Mouse (Mus musculus) forebrain, embryonic 12.5 days (tissue): Measurements from ENCODE around the gene Srpk1. TPM values are rescaled to one million over a fixed set of nuclear protein-coding genes. Genes with fewer than 3 reads are reported as not detected.

ENCODE experiments used
- ATAC-seq: fragments of 200-750 bp; cut with Nextera tagmentation; 2 replicates; pipeline ENCODE4 v1.8.0; 2017; ENCODE audit warnings: moderate TSS enrichment; ENCODE audit not compliant: low FRiP score
- H3K27ac ChIP-seq: fragments of 300-500 bp; sonication (generic); 2 replicates; pipeline ENCODE4 v1.5.1; 2016; ENCODE audit warnings: mild to moderate bottlenecking
- H3K27me3 ChIP-seq: fragments of 300-500 bp; sonication (generic); 2 replicates; pipeline ENCODE4 v1.6.1; 2016; ENCODE audit warnings: mild to moderate bottlenecking
- H3K36me3 ChIP-seq: fragments of 300-500 bp; sonication (generic); replicated peaks from 2 replicates; pipeline ENCODE4 v1.6.1; 2016; ENCODE audit warnings: mild to moderate bottlenecking
- H3K4me1 ChIP-seq: fragments of 300-500 bp; sonication (generic); 2 replicates; pipeline ENCODE4 v1.6.1; 2016
- H3K4me2 ChIP-seq: fragments of 300-500 bp; sonication (generic); 2 replicates; pipeline ENCODE4 v1.6.1; 2016; ENCODE audit warnings: mild to moderate bottlenecking, moderate library complexity
- H3K4me3 ChIP-seq: fragments of 300-500 bp; sonication (generic); replicated peaks from 2 replicates; pipeline ENCODE4 v1.5.1; 2016; ENCODE audit warnings: mild to moderate bottlenecking
- H3K9ac ChIP-seq: fragments of 300-500 bp; sonication (generic); 2 replicates; pipeline ENCODE4 v1.6.1; 2016; ENCODE audit warnings: mild to moderate bottlenecking
- H3K9me3 ChIP-seq: fragments of 300-500 bp; sonication (generic); 2 replicates; pipeline ENCODE4 v1.6.1; 2016
- WGBS: fragments of 180-500 bp; shearing (Covaris S2); methylation state at CpG from one replicate; pipeline ENCODE4 v1.1.7; 2016; 5-methylcytosine and 5-hydroxymethylcytosine counted together
- polyA plus RNA-seq: library from polyadenylated mRNA; unstranded; fragments of >200 nt; fragmentation: Nextera tagmentation; extraction: Ambion mirVana; gene quantifications from 2 replicates; pipeline ENCODE4 v1.2.1, GENCODE M21; 2016

Gene Srpk1
- 124 and 130 TPM in 2 replicates for polyA plus RNA-seq

DNA sequence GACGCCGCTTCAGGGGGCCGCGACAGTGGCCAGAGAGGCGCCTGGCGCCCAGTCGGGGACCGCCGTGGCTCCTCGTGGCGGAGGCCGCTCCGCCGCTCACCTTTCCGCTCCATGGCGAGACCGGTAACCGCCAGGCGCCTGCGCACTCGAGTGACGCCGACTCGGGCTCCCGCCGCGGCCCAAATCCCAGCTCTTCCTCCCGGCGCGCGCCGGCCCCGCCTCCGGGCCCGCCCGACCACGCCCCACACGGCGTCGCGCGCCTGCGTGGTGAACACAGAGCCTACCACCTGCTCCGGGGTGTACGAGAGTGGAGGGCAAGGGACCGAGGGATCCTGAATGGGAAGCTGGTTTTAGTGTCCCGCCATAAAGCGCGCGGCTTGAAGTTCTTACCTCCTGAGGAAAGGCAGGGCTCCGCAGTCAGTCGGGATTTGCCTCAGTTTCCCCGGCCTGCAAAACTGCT lies at the start of gene Srpk1:
Gene Srpk1 (minus strand): TSS at position 410 of the 460 bp plus-strand sequence.
- peak within 1 kb of the TSS; percentile 99 for H3K4me3 ChIP-seq
- H3K36me3 ChIP-seq, result peaks cover 22% of the 10 kb centered on the region
- no peaks in the 10 kb centered on the region for H3K27me3 ChIP-seq
- no peaks in the 10 kb centered on the region for H3K9me3 ChIP-seq
- H3K27ac ChIP-seq, result peak within 1 kb of the TSS; percentile 90
- H3K9ac ChIP-seq, result peak within 1 kb of the TSS; percentile 99
- peaks cover 34% of the 10 kb centered on the region for H3K4me1 ChIP-seq
- WGBS, result under 1% methylated on average over 37 of the region's 53 CpGs
- H3K4me2 ChIP-seq, result peak within 1 kb of the TSS; percentile 90
- peak; percentile 95 for ATAC-seq

DNA sequence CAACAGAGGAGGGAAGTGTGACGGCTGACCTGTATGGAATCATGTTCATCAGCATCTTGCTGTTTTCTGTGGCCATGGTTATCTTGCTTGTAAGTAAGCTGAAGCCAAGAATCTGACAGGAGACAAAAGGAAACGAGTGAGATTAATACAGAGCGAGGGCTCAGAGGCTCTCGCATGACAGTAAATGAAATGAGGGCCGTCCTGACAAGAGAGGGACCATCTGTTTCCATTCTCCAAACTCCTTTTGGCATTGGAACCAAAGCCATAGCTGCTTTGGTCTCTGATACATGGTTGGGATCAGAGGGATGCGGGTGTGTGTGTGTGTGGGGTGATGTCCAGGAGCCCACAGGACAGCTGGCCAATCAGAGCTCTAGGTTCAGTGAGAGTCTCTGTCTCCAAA lies 37.1 kb upstream of the Srpk1 start:
- H3K27ac ChIP-seq, result peak overlapping the region; percentile 46; the same call in 1 of the 2 replicates
- no peak overlapping the region for H3K4me3 ChIP-seq
- no peak for ATAC-seq
- WGBS, result 65% methylated on average over 6 of the region's 6 CpGs
- peaks cover 18% of the 10 kb centered on the region for H3K4me1 ChIP-seq
- H3K27me3 ChIP-seq, result no peaks in the 10 kb centered on the region
- no peaks in the 10 kb centered on the region for H3K9me3 ChIP-seq
- no peak overlapping the region for H3K4me2 ChIP-seq
- no peak overlapping the region for H3K9ac ChIP-seq
- H3K36me3 ChIP-seq, result no peaks in the 10 kb centered on the region

DNA sequence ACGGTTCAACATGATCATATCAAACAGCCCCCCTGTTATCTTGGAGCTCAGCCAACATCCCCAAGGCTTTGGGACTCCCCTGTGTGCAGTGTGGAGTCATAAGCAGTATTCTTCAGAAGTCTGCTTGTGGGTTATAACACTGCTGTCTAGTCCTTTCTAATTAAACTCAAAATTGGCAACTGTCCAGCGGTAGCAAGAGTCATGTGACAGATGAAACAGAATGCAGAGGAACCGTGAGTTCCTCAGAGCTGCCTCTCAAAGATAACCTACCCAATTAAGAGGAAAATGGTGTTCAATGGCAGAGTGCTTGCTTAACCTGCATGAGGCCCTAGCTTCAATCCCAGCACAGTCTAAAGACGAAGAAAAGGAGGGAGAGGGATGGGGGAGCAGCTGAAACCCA lies 35.4 kb upstream of the Srpk1 start:
- H3K9me3 ChIP-seq, result no peaks in the 10 kb centered on the region
- no peak overlapping the region for H3K4me3 ChIP-seq
- H3K4me2 ChIP-seq, result no peak overlapping the region
- H3K27me3 ChIP-seq, result no peaks in the 10 kb centered on the region
- peaks cover 18% of the 10 kb centered on the region for H3K4me1 ChIP-seq
- H3K27ac ChIP-seq, result peak overlapping the region; percentile 85
- ATAC-seq, result peak; percentile 79; the same call in 1 of the 2 replicates
- no peaks in the 10 kb centered on the region for H3K36me3 ChIP-seq
- H3K9ac ChIP-seq, result no peak overlapping the region
- WGBS, result 29% methylated on average over 4 of the region's 4 CpGs

DNA sequence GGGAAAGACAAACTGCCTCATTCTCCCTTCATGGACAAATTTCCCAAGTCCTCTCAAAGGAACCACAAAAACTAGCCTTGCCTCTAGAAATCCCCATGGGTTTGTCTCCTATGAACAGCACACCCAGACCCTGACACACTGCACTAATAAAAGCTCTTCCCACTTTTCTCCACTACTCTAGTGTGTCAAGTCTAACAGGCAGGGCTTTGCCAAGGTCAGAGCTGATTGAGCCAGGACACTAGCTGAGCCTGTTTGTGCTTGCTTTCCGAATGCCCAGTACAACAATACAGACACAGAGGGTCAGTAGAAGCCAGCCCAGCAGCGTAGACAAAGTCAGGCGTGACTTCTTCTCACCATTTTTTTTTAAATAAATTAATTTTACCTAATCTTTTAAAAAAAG lies 27.8 kb upstream of the Srpk1 start:
- 76% methylated on average over 3 of the region's 3 CpGs for WGBS
- ATAC-seq, result no peak
- no peaks in the 10 kb centered on the region for H3K36me3 ChIP-seq
- no peaks in the 10 kb centered on the region for H3K27me3 ChIP-seq
- H3K9ac ChIP-seq, result no peak overlapping the region
- H3K4me3 ChIP-seq, result no peak overlapping the region
- no peaks in the 10 kb centered on the region for H3K9me3 ChIP-seq
- H3K4me1 ChIP-seq, result no peaks in the 10 kb centered on the region
- H3K27ac ChIP-seq, result no peak overlapping the region
- H3K4me2 ChIP-seq, result no peak overlapping the region

DNA sequence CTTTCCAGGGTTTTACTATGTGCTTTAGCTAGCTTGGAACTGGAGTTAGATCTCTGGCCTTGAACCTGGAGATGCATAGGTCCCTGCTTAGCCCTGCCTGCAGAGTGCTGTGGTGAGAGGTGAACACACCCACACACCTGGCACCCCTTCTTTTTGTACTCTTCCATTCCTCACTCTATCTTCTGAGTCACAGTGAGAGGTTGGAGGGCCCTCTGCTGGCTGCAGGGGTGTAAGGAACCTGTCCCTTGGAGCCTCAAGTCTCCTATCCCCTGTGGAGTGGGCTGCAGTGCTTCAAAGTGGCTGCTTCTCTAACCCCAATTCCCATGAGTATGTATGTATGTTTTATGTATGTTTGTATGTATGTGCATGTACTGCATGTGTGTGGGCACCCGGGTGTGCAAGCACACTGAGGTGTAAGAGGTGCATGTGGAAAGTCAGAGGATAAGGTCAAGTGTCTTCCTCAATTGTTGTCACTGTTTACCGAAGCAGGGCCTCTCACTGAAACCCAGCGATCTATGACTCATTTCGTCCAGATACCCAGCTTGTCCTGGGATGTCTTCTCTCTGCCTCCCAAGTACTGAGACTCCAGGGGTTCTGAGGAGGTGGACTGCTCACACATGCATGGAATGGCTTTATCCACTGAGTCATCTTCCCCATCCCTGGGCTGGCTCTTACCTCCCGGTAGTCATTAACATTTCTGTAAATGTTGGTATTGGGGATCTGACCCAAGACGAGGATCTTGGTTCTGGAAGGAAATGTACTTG lies 26.3 kb upstream of the Srpk1 start:
- ATAC-seq, result no peak
- H3K4me2 ChIP-seq, result no peak overlapping the region
- H3K4me1 ChIP-seq, result no peaks in the 10 kb centered on the region
- no peaks in the 10 kb centered on the region for H3K9me3 ChIP-seq
- WGBS, result 57% methylated on average over 6 of the region's 6 CpGs
- no peak overlapping the region for H3K9ac ChIP-seq
- no peaks in the 10 kb centered on the region for H3K27me3 ChIP-seq
- no peaks in the 10 kb centered on the region for H3K36me3 ChIP-seq
- H3K4me3 ChIP-seq, result no peak overlapping the region
- H3K27ac ChIP-seq, result no peak overlapping the region

DNA sequence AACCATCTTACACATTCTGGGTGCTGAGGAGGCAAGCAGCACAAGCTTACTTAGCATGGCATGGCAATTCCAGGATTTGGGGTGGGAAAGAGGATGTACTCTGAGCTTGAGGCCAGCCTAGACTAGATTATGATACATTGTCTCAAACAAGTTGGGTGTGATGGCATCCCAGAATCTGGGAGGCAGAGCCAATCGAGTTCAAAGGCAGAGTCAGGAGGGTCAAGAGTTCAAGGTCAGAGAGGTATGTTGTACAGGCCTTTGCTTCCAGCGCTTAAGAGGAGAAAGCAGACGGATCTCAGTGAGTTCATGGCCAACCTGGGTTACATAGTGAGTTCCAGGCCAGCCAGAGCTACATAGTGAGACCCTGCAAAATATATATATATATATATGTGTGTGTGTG lies 23.7 kb upstream of the Srpk1 start:
- Histone ChIP-seq H3K4me1 (no peaks in the 10 kb centered on the region), H3K36me3 (no peaks in the 10 kb centered on the region), H3K4me2 (no peak overlapping the region), H3K4me3 (no peak overlapping the region), H3K9me3 (no peaks in the 10 kb centered on the region), H3K27ac (no peak overlapping the region), H3K9ac (no peak overlapping the region), H3K27me3 (no peaks in the 10 kb centered on the region)
- 74% methylated on average over 3 of the region's 3 CpGs for WGBS
- no peak for ATAC-seq

DNA sequence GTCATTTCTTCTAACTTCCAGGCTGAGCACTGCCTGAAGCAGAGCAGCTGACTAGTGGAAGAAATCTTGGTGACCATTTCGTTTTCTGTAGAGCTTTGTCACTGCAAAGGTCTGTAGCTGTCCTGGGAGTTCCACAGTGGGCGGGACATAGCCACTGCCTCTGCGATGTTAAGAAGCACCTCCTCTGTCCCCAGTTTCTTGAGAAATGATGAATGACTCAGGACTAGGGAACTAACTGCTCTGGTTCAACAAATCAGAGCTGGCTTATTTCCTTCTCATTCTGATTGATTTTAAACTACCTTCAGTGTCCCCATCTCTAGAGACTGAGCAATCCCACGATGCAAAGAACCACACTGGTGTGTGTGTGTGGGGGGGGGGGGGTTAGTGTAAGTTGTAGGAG lies 21.6 kb upstream of the Srpk1 start:
- Histone ChIP-seq H3K9me3 (no peaks in the 10 kb centered on the region), H3K36me3 (no peaks in the 10 kb centered on the region), H3K27me3 (no peaks in the 10 kb centered on the region), H3K27ac (no peak overlapping the region), H3K4me2 (no peak overlapping the region), H3K4me1 (no peaks in the 10 kb centered on the region), H3K4me3 (no peak overlapping the region), H3K9ac (no peak overlapping the region)
- no peak for ATAC-seq
- 58% methylated on average over 4 of the region's 4 CpGs for WGBS

DNA sequence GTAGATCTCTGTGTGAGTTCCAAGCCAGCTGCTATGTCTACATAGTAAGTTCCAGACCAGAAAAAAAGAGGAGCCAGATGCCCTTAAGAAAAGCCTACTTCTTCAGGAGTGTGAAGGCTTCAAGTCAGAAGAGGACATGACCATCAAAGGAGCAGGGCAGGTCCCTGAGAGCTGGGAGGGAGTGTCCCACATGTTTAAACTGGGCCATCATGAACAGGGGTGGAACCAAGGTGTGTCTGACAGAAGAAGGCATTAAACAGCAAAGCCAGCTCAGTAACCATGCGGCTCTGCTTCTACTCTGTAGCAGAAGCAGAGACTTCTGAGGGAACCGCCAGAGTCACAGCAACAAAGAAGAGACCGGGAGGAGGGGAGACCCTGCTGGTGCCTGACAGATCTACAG lies 21.2 kb upstream of the Srpk1 start:
- Histone ChIP-seq H3K9ac (no peak overlapping the region), H3K4me2 (no peak overlapping the region), H3K4me1 (no peaks in the 10 kb centered on the region), H3K27ac (no peak overlapping the region), H3K27me3 (no peaks in the 10 kb centered on the region), H3K4me3 (no peak overlapping the region), H3K9me3 (no peaks in the 10 kb centered on the region), H3K36me3 (no peaks in the 10 kb centered on the region)
- WGBS, result 45% methylated on average over 3 of the region's 3 CpGs
- no peak for ATAC-seq

DNA sequence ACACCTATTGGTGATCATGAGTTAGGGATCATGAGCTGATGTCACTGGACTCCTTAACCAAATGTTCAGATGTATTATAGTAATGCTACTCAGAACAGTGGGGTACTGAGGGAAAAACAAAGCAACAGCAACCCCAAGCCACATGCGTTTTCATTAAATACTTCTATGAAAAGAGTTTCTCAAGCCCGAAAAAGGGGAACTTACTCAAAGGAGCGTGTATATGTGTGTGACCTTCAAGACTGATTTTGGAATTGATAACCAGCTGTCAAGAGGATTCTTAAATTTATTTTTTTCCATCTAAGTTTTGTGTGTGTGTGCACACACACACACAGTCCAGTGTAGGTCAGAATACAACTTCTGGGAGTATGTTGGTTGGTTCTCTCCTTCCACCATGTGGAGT lies 17.6 kb upstream of the Srpk1 start:
- Histone ChIP-seq H3K4me2 (no peak overlapping the region), H3K9ac (no peak overlapping the region), H3K9me3 (no peaks in the 10 kb centered on the region), H3K4me1 (no peaks in the 10 kb centered on the region), H3K27ac (no peak overlapping the region), H3K4me3 (no peak overlapping the region), H3K36me3 (no peaks in the 10 kb centered on the region), H3K27me3 (no peaks in the 10 kb centered on the region)
- WGBS, result 85% methylated on average over 3 of the region's 3 CpGs
- ATAC-seq, result no peak

DNA sequence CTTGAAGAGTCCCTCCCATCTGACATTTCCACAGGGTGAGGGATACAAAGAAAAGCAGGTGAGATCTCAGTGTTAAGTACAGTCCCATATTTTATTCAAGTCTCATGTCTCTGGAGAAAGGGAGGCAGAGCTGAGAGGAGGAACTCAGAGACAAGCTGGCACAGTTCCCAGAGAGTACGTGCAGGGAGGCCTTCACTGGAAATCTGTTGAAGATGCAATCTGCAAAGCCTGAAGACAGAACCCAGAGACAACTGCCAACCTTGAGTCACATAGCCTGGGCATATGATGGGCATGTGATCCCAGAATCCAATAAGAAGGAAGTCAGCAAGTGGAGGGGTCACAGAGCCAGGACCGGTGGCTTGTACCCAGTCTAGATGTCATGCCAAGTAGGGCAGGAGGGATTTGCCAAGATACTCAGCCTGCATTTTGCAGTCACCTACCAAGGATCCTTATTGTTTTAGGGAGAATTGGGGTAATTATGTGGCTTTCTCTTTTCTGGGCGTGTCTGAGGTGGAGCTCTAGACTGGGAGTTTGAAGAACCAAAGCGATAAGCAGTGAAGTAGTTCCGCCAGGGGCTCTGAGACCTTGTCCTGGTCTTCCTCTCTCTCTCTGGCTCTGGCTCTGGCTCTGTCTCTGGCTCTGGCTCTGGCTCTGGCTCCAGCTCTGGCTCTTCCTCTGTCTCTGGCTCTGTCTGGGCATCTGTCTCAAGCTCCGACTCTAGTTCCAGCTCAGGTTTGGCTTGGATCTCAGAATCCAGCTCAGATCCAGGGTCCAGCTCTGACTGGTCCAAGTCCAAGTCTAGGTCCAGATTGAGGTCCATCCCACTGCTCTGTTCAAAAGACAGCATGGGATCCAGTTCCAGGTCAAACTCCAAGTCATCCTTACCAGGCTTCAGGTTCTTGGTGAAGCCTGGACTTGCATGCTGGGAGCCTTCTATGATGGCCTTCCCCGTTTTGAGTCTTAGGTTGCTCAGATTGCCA lies 15.5 kb upstream of the Srpk1 start:
- Histone ChIP-seq H3K27ac (no peak overlapping the region), H3K4me3 (no peak overlapping the region), H3K4me2 (no peak overlapping the region), H3K9me3 (no peaks in the 10 kb centered on the region), H3K36me3 (no peaks in the 10 kb centered on the region), H3K9ac (no peak overlapping the region), H3K27me3 (no peaks in the 10 kb centered on the region; the same call in 1 of the 2 replicates), H3K4me1 (no peaks in the 10 kb centered on the region)
- WGBS, result 90% methylated on average over 7 of the region's 7 CpGs
- ATAC-seq, result no peak

DNA sequence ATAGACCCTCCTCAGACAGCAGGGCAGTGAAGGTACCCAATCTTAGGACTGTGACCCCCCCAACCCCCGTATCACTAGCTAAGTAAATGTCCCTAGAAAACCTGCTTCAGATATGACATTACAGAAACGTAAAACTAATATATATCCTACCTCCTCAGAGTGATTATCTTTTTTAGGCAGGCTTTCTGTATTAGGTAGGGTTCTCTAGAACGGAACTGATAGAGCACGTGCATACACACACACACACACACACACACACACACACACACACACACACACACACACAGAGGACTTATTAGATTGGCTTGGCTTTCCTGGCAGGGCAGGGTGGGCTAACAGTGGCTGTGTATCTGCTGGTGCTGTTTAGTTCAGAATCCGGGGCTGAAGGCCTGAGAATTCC lies 13.3 kb upstream of the Srpk1 start:
- WGBS, result 76% methylated on average over 5 of the region's 5 CpGs
- Histone ChIP-seq H3K9me3 (no peaks in the 10 kb centered on the region), H3K27me3 (no peaks in the 10 kb centered on the region; the same call in 1 of the 2 replicates), H3K4me1 (no peaks in the 10 kb centered on the region), H3K9ac (no peak overlapping the region), H3K36me3 (no peaks in the 10 kb centered on the region), H3K4me3 (no peak overlapping the region), H3K27ac (no peak overlapping the region), H3K4me2 (no peak overlapping the region)
- ATAC-seq, result no peak

DNA sequence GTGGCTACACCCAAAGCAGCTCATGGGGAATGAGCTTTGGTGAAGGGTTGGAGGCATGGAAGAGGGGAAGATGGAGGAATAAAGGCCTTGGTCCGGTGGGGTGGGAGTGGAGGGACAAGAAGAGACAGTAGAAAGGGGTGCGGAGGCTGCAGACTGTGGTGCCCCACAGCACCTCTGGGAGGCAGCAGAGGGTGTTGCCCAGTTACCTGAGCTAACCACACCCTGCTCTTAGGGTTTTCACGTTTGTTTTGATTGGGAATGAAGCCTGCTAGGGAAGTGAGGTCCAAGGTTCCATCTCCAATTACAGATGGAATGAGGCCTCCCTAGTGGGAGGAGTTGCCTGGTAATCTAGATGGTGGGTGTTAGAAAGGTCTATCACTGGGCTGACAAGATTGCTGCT lies 6.6 kb upstream of the Srpk1 start:
- no peak for ATAC-seq
- Histone ChIP-seq H3K4me3 (no peak overlapping the region), H3K4me2 (no peak overlapping the region), H3K27me3 (no peaks in the 10 kb centered on the region; the same call in 1 of the 2 replicates), H3K4me1 (0 out of 2 replicates have a peak, but pooled peaks cover 7% of the 10 kb centered on the region), H3K27ac (no peak overlapping the region), H3K9ac (no peak overlapping the region), H3K9me3 (no peaks in the 10 kb centered on the region), H3K36me3 (no peaks in the 10 kb centered on the region)
- WGBS, result 49% methylated on average over 3 of the region's 3 CpGs
